In the genomic region with DNA sequence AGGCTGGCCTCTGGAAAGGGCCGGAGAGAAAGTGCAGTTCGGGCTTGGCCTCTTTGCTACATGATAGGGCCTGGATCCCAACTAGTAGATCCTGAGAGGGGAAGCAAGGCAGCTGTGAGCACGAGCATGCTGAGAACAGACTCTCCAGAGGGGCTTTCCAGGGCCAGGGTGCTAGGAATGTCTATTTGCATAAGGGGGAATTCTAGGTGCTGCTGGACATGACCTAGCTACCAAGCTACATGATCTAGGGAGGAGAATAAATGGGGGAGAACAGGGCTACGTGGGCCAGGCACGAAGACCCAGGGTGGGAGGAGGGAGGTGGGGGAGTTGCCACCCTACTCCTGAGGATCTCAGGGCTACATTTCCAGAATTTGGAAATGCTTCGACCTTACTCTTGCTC, we compare ENCODE assay signal across 23 mouse cellular contexts.
"Had no signal": no experiment of that assay in that cellular context is flagged by ENCODE, and none has a peak within 500 bp of the region (broad histone marks: within the 10 kb centered on the region; RNA-seq: fewer than 3 reads in every experiment).

No protein-coding gene starts in this region.

- H3K4me3 ChIP-seq: heart, embryonic 12.5 days; hindbrain, embryonic 13.5 days; hindbrain, embryonic 15.5 days; intestine, embryonic 15.5 days; kidney, embryonic 15.5 days; limb, embryonic 13.5 days; limb, embryonic 15.5 days; liver, embryonic 12.5 days had no signal

- H3K4me2 ChIP-seq: heart, embryonic 12.5 days; hindbrain, embryonic 13.5 days; hindbrain, embryonic 15.5 days; intestine, embryonic 15.5 days; kidney, embryonic 15.5 days; limb, embryonic 13.5 days; limb, embryonic 15.5 days; liver, embryonic 12.5 days had no signal

- H3K4me1 ChIP-seq: hindbrain, embryonic 15.5 days; limb, embryonic 13.5 days; limb, embryonic 15.5 days; liver, embryonic 12.5 days had no signal

- H3K27ac ChIP-seq: hindbrain, embryonic 13.5 days; hindbrain, embryonic 15.5 days; hindbrain, postnatal 0 days; intestine, embryonic 15.5 days; kidney, embryonic 15.5 days; kidney, postnatal 0 days; limb, embryonic 13.5 days; limb, embryonic 15.5 days; liver, embryonic 12.5 days; liver, embryonic 14.5 days had no signal

- H3K36me3 ChIP-seq: heart, embryonic 12.5 days; hindbrain, embryonic 13.5 days; hindbrain, embryonic 15.5 days; intestine, embryonic 15.5 days; kidney, embryonic 15.5 days; limb, embryonic 13.5 days; limb, embryonic 15.5 days; liver, embryonic 12.5 days had no signal

- H3K9me3 ChIP-seq: hindbrain, embryonic 13.5 days; hindbrain, embryonic 15.5 days; intestine, embryonic 15.5 days; kidney, embryonic 15.5 days; limb, embryonic 13.5 days; limb, embryonic 15.5 days; liver, embryonic 12.5 days had no signal

- H3K27me3 ChIP-seq: heart, embryonic 12.5 days; hindbrain, embryonic 13.5 days; hindbrain, embryonic 15.5 days; intestine, embryonic 15.5 days; kidney, embryonic 15.5 days; limb, embryonic 13.5 days; limb, embryonic 15.5 days; liver, embryonic 12.5 days had no signal

- DNase-seq: gastrocnemius, postnatal 14 days; gastrocnemius, postnatal 36 days; heart, adult 18-20 months; heart, postnatal 10 days; kidney, adult 11 months; kidney, adult 2 months; kidney, adult 9 months; kidney, postnatal 14 days; kidney, postnatal 36 days; layer of hippocampus, adult 9-11 months; layer of hippocampus, postnatal 36 days; left cerebral cortex, postnatal 4 days had no signal

- ATAC-seq: hindbrain, postnatal 0 days; liver, embryonic 12.5 days had no signal

- H3K9ac ChIP-seq: heart, embryonic 12.5 days; hindbrain, embryonic 13.5 days; hindbrain, embryonic 15.5 days; intestine, embryonic 15.5 days; kidney, embryonic 15.5 days; limb, embryonic 13.5 days; limb, embryonic 15.5 days; liver, embryonic 12.5 days; liver, embryonic 14.5 days had no signal
